Mouse (Mus musculus) ovary, adult 18-20 months (tissue): ENCODE results near the gene Fetub.
"Not testable (repeated sequence)": the region's sequence is repeated elsewhere in the genome, so short reads cannot be mapped to it uniquely, and the experiment has no call there.

Experiments
- DNase-seq: peaks from one replicate; pipeline ENCODE4 v3.0.0; 2022; ENCODE audit warnings: low spot score, mixed read lengths

Fetub gene

GRCm38 (mm10) chr16:22909290-22909689, 8.8 kb upstream of the Fetub start:
- DNase-seq: no peak

- DNase-seq: no peak
These were observed 6.1 kb upstream of the Fetub start for GRCm38 (mm10) chr16:22911986-22912385.

GRCm38 (mm10) chr16:22912886-22913285, 5.2 kb upstream of the Fetub start:
- DNase-seq: no peak

- DNase-seq: no peak
These were observed 3.9 kb upstream of the Fetub start for GRCm38 (mm10) chr16:22914276-22914675.

- DNase-seq: no peak
These were observed 654 bp downstream of the Fetub start for GRCm38 (mm10) chr16:22918664-22919312.

- DNase-seq: peak; percentile 32
These were observed 2.1 kb downstream of the Fetub start for GRCm38 (mm10) chr16:22919971-22920854.

- DNase-seq: no peak
These were observed 3.6 kb downstream of the Fetub start for GRCm38 (mm10) chr16:22921761-22922160.

GRCm38 (mm10) chr16:22922433-22922832, 4.3 kb downstream of the Fetub start:
- DNase-seq: no peak

- no peak for DNase-seq
These were observed 11.4 kb downstream of the Fetub start for GRCm38 (mm10) chr16:22929575-22929974.

- DNase-seq: no peak
These were observed 13.5 kb downstream of the Fetub start for GRCm38 (mm10) chr16:22931431-22932200.

GRCm38 (mm10) chr16:22937631-22938030, 19.5 kb downstream of the Fetub start:
- no peak for DNase-seq

- no peak for DNase-seq
These were observed 20.4 kb downstream of the Fetub start for GRCm38 (mm10) chr16:22938541-22938940.

GRCm38 (mm10) chr16:22939120-22939695, 21.1 kb downstream of the Fetub start:
- no peak for DNase-seq

- not testable (repeated sequence) for DNase-seq
These were observed 23.8 kb downstream of the Fetub start for GRCm38 (mm10) chr16:22941825-22942476.

GRCm38 (mm10) chr16:22947371-22947770, 29.2 kb downstream of the Fetub start:
- no peak for DNase-seq

- DNase-seq: no peak
These were observed 32.8 kb downstream of the Fetub start, which contains the start of gene Hrg for GRCm38 (mm10) chr16:22950840-22951395. Hrg (plus strand) TSS chr16:22951072.

- DNase-seq: no peak
These were observed 34.9 kb downstream of the Fetub start for GRCm38 (mm10) chr16:22953069-22953468.

- DNase-seq: peak; percentile 5
These were observed 37.4 kb downstream of the Fetub start for GRCm38 (mm10) chr16:22955397-22956084.

- DNase-seq: no peak
These were observed 37.9 kb downstream of the Fetub start for GRCm38 (mm10) chr16:22956085-22956439.

GRCm38 (mm10) chr16:22961073-22961472, 42.9 kb downstream of the Fetub start:
- no peak for DNase-seq

GRCm38 (mm10) chr16:22962256-22962655, 44.1 kb downstream of the Fetub start:
- no peak for DNase-seq
